Mouse (Mus musculus) mouse embryonic stem cell (cell line): ENCODE measurements at regions not wholly inside any gene's neighbourhood (a gene's known extent, or its start where the extent isn't known, plus 50 kb on each side); places are given as distances from the start of the nearest gene placed in this dataset.

Experiments
- in situ Hi-C, 2 experiments: fragments of 300-500 bp; cut with MboI; formaldehyde crosslinking; loops; 1 replicate in 1 of 2; 3 replicates in 1 of 2; pipeline ENCODE4 v1.14.3; 2019 to 2020; ENCODE audit warnings: low sequenced_read_pairs in 2 of 2, low pct_unique_long_range_greater_than_20kb in 1 of 2, mixed read lengths in 1 of 2; ENCODE audit not compliant: unreplicated experiment in 1 of 2

DNA sequence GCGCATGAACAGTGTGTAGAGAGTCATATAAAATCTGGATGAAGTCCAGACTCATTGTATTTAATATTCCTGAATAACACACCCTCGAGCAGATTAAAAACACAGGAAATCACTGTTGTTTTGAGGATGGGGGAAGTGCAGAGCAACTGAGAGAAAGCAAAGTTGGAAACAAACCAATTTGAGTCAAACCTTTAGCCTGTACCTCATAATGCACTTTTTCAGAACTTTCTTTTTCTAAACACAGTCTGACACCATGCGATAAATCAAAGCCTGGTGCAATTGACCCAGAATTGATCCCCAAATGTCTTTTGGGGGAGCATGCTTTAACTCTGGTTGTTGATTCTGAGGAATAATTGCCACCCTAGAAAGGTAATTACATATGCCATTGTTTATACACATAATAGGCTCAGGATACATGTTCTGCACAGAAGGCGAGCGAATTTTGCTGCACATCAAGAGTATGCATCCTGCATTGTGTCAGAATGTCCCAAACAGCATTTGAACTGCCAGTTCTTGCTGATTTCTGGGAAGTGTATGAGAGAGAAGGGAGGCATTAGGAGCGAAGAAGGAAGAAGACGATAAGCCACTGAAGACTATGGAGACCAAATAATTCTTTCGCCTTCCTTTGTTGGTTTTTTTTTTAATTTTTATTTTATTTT lies 245.3 kb upstream of the Nr2f1 start:
- in situ Hi-C loops, result no loop called here

DNA sequence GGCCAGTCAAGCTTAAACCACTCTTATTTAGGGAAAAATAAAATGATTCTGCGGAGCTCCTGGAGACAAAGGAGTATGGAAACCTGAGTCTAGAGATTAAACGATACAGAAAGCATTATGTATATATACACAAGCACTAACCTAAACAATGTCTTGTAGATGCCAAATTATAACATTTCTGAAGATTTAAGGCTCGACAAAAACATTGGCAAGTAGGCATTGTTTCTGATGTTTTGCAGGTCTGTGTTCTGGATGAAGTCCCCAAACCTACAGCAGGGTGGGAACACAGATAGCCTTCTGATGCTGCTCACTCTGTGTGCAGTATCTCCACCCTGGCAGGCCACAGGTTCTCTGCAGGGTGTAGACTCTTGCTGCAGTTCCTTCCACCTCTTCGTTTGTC lies 228.9 kb upstream of the Nr2f1 start:
- in situ Hi-C loops, result no loop called here

DNA sequence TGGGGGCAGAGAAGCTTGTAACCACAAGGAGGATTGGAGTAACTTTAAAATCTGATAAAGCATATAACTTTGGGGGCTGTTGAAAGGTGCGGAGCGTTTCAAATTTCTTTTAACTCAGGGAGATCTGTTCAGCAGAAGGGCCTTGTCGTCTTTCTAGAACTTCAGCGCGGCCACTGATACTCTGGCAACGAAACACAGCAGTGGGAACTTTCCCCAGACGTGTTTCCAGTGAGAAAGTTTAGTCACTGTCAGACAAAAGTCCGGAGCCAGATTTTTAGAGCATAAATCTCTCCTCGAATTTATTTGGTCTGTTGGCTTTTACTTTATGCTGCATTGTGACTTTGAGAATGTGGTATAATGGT lies 228.5 kb upstream of the Nr2f1 start:
- in situ Hi-C loops, result no loop called here

DNA sequence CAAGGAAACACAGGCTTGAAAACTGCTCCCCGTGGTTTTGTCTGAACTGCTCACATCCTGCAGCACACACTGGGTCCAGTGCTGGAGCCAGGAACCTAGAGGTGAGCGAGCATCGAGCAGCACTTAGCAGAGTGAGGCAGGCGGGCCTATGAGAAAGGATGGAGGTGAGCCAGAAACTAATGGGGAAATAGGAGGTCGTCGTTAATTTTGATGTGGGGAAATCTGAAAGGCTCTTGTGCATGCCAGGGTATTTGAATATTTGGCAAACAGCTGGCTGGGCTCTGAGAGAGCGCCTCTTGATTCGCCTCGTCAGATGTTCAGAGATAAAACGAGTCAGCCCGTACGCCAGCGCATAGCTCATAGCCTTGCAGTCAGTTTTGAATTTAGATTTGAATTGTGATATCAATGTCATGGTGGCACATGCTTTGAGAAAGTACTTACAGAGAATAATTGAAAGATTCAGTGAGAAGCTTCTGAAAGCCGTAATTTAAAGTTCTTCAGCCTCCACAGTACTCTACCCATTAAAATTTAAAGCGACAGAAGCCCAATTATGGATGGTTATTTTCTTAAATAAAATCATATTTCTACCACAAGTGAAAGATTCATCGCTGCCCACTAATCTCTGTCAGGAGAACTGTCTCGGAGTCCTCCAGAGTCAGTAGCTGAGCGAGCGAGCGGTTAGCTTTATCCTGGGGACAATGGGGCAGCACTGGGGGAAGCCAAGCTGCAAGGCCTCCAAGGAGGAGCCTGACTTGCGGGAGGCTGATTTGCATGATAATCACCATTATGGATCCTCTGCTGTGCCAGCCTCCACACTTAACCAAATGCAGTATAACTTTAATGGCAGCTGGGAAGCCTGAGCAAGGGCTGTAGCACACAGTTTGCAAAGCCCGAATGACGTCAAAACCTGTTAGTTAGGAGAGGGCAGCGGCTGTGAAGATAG lies 227.9 kb upstream of the Nr2f1 start:
- in situ Hi-C loops, result no loop called here

DNA sequence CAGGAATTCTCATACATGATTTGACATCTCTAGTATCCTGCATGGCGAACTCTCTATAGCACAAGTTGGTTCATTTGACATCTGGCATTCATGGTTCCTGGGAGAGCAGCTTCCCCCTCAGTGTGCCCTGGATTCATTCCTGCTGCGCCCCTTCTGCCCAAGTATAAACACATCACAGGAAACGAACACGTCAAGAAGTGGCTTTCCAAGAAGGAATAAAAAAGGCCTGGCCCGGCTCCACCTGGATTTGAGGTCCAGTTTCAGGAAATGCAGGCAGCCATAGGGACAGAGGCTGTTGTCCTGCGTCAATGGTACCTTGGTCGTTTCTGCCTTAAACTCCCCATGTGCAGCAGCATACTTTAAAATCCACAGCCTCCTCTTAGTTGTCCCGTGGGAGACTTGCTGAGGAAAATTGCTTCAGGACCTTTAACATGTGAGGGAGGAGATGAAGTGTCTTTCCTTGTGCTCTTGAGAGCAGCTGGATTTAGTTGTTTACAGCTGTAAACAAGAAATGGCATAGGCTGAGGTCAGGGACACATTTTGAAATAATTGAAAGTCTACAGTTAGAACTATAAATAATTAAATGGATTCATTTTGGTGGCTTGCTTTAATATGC lies 226.9 kb upstream of the Nr2f1 start:
- in situ Hi-C loops, result no loop called here

DNA sequence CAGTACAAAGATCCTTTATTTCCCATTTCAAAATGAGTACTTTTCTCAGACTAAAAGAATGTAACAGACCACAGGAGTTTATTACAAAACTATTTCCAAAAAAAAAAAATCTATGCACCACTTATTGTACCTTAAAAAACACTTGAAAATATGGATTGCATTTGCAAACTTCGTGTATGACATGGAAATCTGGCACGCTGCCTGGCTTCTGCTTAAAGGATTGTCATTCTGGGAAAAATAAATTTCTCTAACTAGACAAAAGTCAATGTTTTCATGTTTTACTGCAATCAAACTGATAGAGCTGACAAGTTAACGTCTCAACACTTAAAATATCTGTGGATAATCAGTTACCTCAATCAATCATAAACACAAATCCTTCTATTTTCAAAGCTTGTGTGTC lies 205.5 kb upstream of the Nr2f1 start:
- in situ Hi-C loops, result no loop called here

DNA sequence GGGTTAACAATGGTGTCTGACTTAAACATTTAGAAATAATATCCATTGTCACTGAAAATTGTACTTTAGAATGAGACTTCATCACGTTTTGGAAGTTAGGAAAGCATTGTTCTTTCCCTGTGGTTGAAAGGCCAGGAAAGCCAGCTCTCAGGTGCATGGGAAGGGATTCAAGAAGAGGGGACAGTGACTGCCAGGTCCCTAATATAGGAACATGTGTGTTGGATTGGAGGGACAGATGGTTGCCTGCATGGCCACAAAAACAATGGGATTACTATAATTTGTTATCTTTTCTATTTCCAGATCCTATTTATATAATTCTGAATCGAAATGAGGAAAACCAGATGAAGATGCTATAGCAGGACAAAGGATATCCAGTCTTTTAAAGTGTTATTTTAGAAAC lies 184.2 kb upstream of the Nr2f1 start:
- in situ Hi-C loops, result no loop called here

DNA sequence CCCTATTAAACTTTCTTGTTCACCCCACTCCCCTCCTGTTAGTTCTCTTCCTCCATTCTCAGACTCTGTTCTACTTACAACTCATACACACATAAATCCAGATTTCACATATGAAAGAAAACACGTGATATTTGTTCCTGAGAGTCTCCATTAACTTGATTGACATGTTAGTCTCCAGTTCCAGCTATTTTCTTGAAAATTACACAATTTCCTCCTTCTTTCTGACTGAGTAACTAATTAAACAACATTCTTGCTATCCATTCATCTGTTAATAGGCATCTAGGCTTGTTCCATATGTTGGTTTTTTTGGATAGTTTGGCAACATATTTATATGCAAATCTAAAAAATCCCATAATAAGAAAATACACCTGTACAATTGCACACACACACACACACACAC lies 161.7 kb upstream of the Nr2f1 start:
- in situ Hi-C loops, result no loop called here

DNA sequence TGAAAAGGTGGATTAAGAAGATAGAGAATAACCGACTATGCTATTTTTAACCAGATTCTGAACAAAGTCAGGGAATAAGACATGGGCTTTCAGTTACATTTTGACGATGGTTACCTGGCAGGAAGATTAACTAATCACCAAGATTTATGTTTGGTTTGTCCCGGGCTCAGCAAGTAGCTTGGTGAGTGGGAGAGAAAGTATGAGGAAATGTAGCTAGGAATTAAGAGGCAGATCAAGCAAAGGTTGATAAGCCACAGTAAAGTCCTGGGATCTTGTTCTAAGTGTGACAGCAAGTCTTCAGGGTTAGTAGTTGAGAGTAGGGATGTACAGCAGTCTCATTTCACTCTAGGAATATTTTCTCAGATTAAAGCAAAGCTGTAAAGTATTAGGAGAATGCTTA lies 149.3 kb upstream of the Nr2f1 start:
- in situ Hi-C loops, result no loop called here

DNA sequence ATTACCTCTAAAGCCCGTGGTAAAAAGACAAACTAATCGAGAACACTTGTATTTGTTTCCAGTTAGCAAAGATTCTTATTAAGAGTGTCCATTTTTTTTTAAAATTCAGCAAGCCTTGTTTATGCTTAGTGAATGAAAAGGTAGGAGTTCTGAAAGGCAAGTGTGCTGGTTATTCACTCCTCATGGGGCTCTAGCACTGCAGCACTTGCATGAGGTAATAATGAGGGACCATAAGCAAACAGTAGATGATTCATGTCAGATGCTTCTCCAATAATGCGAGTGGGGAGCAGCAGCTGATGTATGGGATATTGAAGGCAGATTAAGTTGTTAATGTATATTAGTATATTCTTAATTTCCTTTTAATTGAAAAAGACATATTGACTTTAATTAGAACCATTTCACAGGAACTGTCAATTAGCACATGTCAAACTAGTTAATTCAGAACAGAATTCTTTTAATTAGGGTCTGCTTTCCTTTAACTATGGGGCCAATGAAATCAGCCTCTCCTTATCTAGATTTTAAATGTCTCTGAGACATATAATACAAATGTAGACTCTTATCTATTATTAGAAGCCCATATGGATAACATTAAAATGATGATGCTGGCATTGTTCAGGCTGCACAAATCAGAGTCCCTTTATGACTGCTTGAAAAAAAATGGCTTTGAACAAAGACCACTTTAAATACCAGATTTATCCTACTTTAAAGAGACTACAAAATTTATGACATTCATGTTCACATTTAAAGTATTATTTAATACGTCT lies 125.1 kb upstream of the Nr2f1 start:
- in situ Hi-C loops, result no loop called here

DNA sequence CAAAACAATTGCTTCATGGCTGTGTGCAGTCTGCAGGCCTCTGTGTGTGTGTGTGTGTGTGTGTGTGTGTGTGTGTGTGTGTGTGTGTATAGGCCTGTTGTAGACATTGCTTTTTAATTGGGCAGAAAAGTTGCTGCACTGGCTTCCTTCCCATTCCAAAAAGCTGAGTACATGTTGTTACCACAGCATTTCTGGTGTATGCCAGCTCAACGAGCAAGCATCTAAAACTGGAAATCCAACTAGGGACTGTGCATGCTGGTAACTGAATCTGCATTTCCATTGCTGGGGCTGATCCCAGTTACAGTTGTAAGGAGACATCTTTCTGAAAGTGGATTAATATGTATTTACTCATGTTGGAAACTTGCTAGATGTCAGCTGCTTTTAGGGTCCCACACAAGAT lies 123.6 kb upstream of the Nr2f1 start:
- in situ Hi-C loops, result no loop called here

DNA sequence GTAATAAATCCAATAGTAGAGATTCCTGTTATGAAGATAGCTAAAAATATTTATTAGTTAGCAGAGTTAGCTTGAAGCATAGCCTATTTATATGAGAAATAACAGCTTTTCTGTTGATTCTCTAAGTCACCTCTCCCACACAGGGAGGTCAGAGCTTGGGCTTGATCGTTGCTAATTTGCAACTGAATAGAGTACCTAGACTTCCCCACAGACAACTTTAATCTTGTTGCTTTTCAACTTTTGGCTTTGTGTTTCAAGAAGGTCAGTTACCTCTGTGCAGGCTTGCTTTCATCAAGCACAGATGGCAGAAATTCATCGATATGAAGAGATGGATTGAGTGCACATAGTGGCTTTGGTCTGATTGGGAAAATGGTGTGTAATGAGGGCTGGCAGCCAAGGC lies 118.9 kb upstream of the Nr2f1 start:
- in situ Hi-C loops, result no loop called here

DNA sequence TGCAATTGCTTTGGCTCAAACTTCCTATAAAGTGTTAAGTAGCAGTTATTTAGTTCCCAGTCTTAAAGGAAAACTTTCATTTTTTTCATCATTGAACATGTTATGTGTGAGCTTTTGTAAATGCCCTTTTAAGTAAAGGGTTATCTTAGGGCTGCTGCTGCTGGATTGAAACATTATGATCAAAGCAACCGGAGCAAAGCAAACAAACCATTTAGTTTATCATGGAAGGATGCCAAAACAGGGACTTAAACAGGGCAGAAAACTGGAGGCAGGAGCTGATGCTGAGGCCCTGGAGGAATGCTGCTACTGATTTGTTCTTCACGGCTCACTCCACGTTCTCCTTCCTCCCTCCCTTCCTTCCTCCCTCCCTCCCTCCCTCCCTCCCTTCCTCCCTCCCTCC lies 111.3 kb upstream of the Nr2f1 start:
- in situ Hi-C loops, result no loop called here
